Mouse (Mus musculus) MEL (cell line): ENCODE results near the gene Rps6ka4.

Experiments
- CHD2 ChIP-seq: IDR thresholded peaks from 2 replicates; pipeline ENCODE4 v1.6.1; 2011; ENCODE audit warnings: low read length, improper control_type of control experiment
- CTCF ChIP-seq, 3 experiments: IDR thresholded peaks in 2 of 3; conservative IDR thresholded peaks in 1 of 3; 2 replicates each; pipeline ENCODE4 v1.5.1; 2011 to 2012; ENCODE audit warnings: low read length in 3 of 3, low read depth in 2 of 3, mild to moderate bottlenecking in 2 of 3, improper control_type of control experiment in 1 of 3, inconsistent platforms in 1 of 3, mixed read lengths in 1 of 3, moderate library complexity in 1 of 3; ENCODE audit not compliant: control insufficient read depth in 1 of 3, insufficient read depth in 1 of 3, poor library complexity in 1 of 3, severe bottlenecking in 1 of 3
- EP300 ChIP-seq, 2 experiments: IDR thresholded peaks; 2 replicates each; pipeline ENCODE4 v1.6.1; 2011; ENCODE audit warnings: improper control_type of control experiment in 2 of 2, low read length in 2 of 2, low read depth in 1 of 2, mild to moderate bottlenecking in 1 of 2
- GATA1 ChIP-seq: IDR thresholded peaks from 2 replicates; pipeline ENCODE4 v1.6.1; 2011; ENCODE audit warnings: low read depth, low read length, improper control_type of control experiment
- KAT2A ChIP-seq: conservative IDR thresholded peaks from 2 replicates; pipeline ENCODE4 v1.6.1; 2012; ENCODE audit warnings: low read depth, low read length, improper control_type of control experiment, inconsistent platforms
- MAX ChIP-seq: IDR thresholded peaks from 2 replicates; pipeline ENCODE4 v1.6.1; 2011; ENCODE audit warnings: low read length, improper control_type of control experiment
- POLR2A ChIP-seq, 2 experiments: IDR thresholded peaks; 2 replicates each; pipeline ENCODE4 v1.6.1; 2011 to 2012; ENCODE audit warnings: low read length in 2 of 2, mild to moderate bottlenecking in 2 of 2, control low read depth in 1 of 2, improper control_type of control experiment in 1 of 2, low read depth in 1 of 2, moderate library complexity in 1 of 2; ENCODE audit not compliant: control insufficient read depth in 1 of 2, insufficient read depth in 1 of 2, poor library complexity in 1 of 2
- SMC3 ChIP-seq: IDR thresholded peaks from 2 replicates; pipeline ENCODE4 v1.6.1; 2011; ENCODE audit warnings: low read depth, low read length, improper control_type of control experiment
- TAL1 ChIP-seq: IDR thresholded peaks from 2 replicates; pipeline ENCODE4 v1.6.1; 2012; ENCODE audit warnings: mild to moderate bottlenecking, inconsistent platforms, low read length, moderate library complexity, mixed read lengths
- ZC3H11A ChIP-seq: IDR thresholded peaks from 2 replicates; pipeline ENCODE4 v1.6.1; 2012; ENCODE audit warnings: low read depth, mild to moderate bottlenecking, inconsistent platforms, low read length, improper control_type of control experiment
- ZNF384 ChIP-seq: IDR thresholded peaks from 2 replicates; pipeline ENCODE4 v1.6.1; 2012; ENCODE audit warnings: low read depth, mild to moderate bottlenecking, inconsistent platforms, low read length, improper control_type of control experiment

- TF ChIP-seq CHD2 (no peak), KAT2A (no peak), CTCF (IDR thresholded peaks at IDR 0.05 in 2 of 3, conservative IDR thresholded peaks at IDR 0.05 in 1 of 3; ENCODE audit: control insufficient read depth in 1 of 3, insufficient read depth in 1 of 3, low read depth in 2 of 3, low read length in 3 of 3, poor library complexity in 1 of 3, severe bottlenecking in 1 of 3) (no peak), ZNF384 (no peak), MAX (no peak), POLR2A (IDR thresholded peaks at IDR 0.05; ENCODE audit: control insufficient read depth in 1 of 2, insufficient read depth in 1 of 2, low read depth in 1 of 2, low read length in 2 of 2, poor library complexity in 1 of 2) (no peak), GATA1 (no peak), TAL1 (no peak), ZC3H11A (no peak), SMC3 (no peak), EP300 (IDR thresholded peaks at IDR 0.05; ENCODE audit: low read depth in 1 of 2, low read length in 2 of 2) (no peak)
Observed at GRCm38 (mm10) chr19:6852393-6853305, 12.2 kb upstream of the Rps6ka4 start.
